Mouse (Mus musculus) limb, embryonic 14.5 days (tissue): Measurements from ENCODE around the gene Pafah2. TPM values are rescaled to one million over a fixed set of nuclear protein-coding genes. Genes with fewer than 3 reads are reported as not detected.
A peak's percentile ranks its signal among the peaks of the same experiment; 100 is the strongest.

Experiments
- ATAC-seq: fragments of 200-750 bp; cut with Nextera tagmentation; 2 replicates; pipeline ENCODE4 v1.8.0; 2017; ENCODE audit warnings: low read depth, moderate number of reproducible peaks, moderate TSS enrichment; ENCODE audit not compliant: low FRiP score
- DNase-seq: peaks from one replicate; pipeline ENCODE4 v3.0.0-alpha.2; 2015; ENCODE audit warnings: low spot score
- H3K27ac ChIP-seq: fragments of 300-500 bp; sonication (generic); replicated peaks from 2 replicates; pipeline ENCODE4 v1.5.1; 2014; ENCODE audit warnings: low read depth, mild to moderate bottlenecking, low read length, moderate library complexity, mixed read lengths
- H3K27me3 ChIP-seq: fragments of 300-500 bp; sonication (generic); 2 replicates; pipeline ENCODE4 v1.6.1; 2014; ENCODE audit warnings: low read length, mixed read lengths; ENCODE audit not compliant: control insufficient read depth, insufficient read depth
- H3K36me3 ChIP-seq: fragments of 300-500 bp; sonication (generic); 2 replicates; pipeline ENCODE4 v1.6.1; 2014; ENCODE audit warnings: mild to moderate bottlenecking, low read length, moderate library complexity, mixed read lengths; ENCODE audit not compliant: control insufficient read depth, insufficient read depth
- H3K4me1 ChIP-seq: fragments of 300-500 bp; sonication (generic); 2 replicates; pipeline ENCODE4 v1.6.1; 2014; ENCODE audit warnings: antibody characterized with exemption, low read length, mixed read lengths; ENCODE audit not compliant: control insufficient read depth, insufficient read depth
- H3K4me2 ChIP-seq: fragments of 300-500 bp; sonication (generic); replicated peaks from 2 replicates; pipeline ENCODE4 v1.6.1; 2014; ENCODE audit warnings: low read depth, mild to moderate bottlenecking, low read length, moderate library complexity; ENCODE audit not compliant: severe bottlenecking
- H3K4me3 ChIP-seq: fragments of 300-500 bp; sonication (generic); replicated peaks from 2 replicates; pipeline ENCODE4 v1.5.1; 2014; ENCODE audit warnings: low read length
- H3K9ac ChIP-seq: fragments of 300-500 bp; sonication (generic); 2 replicates; pipeline ENCODE4 v1.6.1; 2014; ENCODE audit warnings: mild to moderate bottlenecking, low read depth, low read length, moderate library complexity; ENCODE audit not compliant: severe bottlenecking
- H3K9me3 ChIP-seq: fragments of 300-500 bp; sonication (generic); 2 replicates; pipeline ENCODE4 v1.6.1; 2016; ENCODE audit warnings: low read length; ENCODE audit not compliant: control insufficient read depth
- POLR2A ChIP-seq: fragments of 200-500 bp; IDR thresholded peaks from 2 replicates; pipeline ENCODE4 v1.8.0; 2012; ENCODE audit warnings: inconsistent platforms, mild to moderate bottlenecking, moderate library complexity, borderline replicate concordance; ENCODE audit not compliant: insufficient read depth, insufficient read length; ENCODE audit errors: extremely low read depth
- WGBS: fragments of 180-500 bp; shearing (Covaris S2); extraction: QIAGEN DNeasy Blood & Tissue Kit; methylation state at CpG from one replicate; pipeline ENCODE4 v1.1.7; 2014; 5-methylcytosine and 5-hydroxymethylcytosine counted together
- polyA plus RNA-seq, 2 experiments: library from polyadenylated mRNA; depleted of rRNA in 1 of 2; stranded (reverse) in 1 of 2; unstranded in 1 of 2; fragments of >200 nt; fragmentation: Nextera tagmentation in 1 of 2; extraction: Ambion mirVana in 1 of 2; gene quantifications; 2 replicates each; pipeline versions ENCODE4 v1.2.1 to v1.2.3; 2012 to 2014

Pafah2 gene
- polyA plus RNA-seq, 2 experiments: 14.3 to 25.9 TPM

DNA sequence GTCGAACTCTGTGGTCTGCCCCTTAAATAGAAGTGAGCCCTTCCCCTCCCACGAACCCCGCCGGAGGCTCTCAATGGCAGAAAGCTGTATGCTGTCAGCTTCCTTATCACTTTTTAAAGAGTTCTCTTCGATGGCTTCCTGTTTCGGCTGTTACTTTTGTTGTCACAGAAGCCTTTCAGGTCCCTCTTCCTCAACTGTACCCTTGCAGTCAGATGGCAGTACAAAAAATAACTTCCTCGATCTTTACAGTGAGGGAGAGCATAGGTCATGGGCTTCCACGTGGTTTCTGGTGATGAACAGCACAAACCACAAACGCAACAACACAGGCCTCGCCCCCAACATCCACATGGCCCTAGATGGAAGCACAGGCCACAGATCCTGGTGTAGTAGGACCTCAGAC is 64.2 kb downstream of the Pafah2 start:
- H3K27ac ChIP-seq: no peak overlapping the region
- no peaks in the 10 kb centered on the region for H3K27me3 ChIP-seq
- ATAC-seq (no peak), DNase-seq (no peak)
- TF ChIP-seq POLR2A: no peak
- 0 out of 2 replicates have a peak, but pooled peaks cover 2% of the 10 kb centered on the region for H3K4me1 ChIP-seq
- H3K36me3 ChIP-seq: no peaks in the 10 kb centered on the region
- no peak overlapping the region for H3K4me2 ChIP-seq
- no peaks in the 10 kb centered on the region for H3K9me3 ChIP-seq
- 83% methylated on average over 10 of the region's 10 CpGs for WGBS
- no peak overlapping the region for H3K4me3 ChIP-seq
- no peak overlapping the region for H3K9ac ChIP-seq

DNA sequence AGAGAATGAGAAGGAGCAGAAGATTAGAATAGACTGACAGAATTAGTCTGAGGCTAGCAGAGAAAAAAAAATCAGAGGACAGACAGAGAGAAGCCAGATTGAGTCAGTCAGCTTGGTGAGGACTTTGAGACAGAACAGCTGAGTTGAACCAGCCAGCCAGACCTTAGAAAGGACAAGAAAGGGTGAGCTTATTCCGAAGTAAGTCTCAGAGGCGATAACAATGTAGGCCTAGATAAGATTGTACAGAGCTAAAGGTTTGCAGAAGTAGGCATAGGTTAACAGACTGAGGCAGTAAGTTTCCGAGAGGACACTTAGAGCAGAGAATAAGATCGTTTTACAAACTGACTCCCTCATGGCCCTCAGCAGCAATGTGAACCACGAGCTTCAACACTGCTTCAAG is 65.1 kb downstream of the Pafah2 start:
- ATAC-seq (no peak), DNase-seq (no peak)
- TF ChIP-seq POLR2A: no peak
- Histone ChIP-seq H3K4me2 (no peak overlapping the region), H3K4me3 (no peak overlapping the region), H3K27ac (no peak overlapping the region), H3K9me3 (no peaks in the 10 kb centered on the region), H3K27me3 (no peaks in the 10 kb centered on the region), H3K36me3 (no peaks in the 10 kb centered on the region), H3K9ac (no peak overlapping the region), H3K4me1 (no peaks in the 10 kb centered on the region)
- 80% methylated on average over 5 of the region's 5 CpGs for WGBS

DNA sequence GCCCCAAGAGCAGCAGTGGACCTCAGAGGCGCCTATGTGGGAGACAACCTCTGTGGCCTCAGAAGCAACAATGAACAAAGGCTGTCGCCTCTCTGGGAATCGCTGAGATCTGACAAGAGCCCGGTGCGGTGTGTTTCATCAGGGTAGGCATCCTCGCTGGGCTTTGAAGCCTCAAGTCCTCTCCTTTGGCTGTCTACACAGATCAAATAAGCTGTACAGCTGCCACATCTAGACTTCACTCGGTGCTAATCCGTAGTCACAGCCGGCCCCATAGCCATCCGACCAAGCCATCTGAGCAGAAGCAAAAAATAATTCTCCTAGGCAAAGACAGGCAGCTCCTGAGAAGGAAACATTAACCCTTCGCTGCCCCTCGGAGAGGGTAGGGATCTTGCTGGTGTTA is 69.7 kb downstream of the Pafah2 start:
- H3K9ac ChIP-seq: no peak overlapping the region
- ATAC-seq (no peak), DNase-seq (peak; percentile 9)
- no peaks in the 10 kb centered on the region for H3K9me3 ChIP-seq
- no peak overlapping the region for H3K4me2 ChIP-seq
- no peaks in the 10 kb centered on the region for H3K27me3 ChIP-seq
- H3K4me1 ChIP-seq: peaks cover 7% of the 10 kb centered on the region; the same call in 1 of the 2 replicates
- H3K27ac ChIP-seq: no peak overlapping the region
- peaks cover 4% of the 10 kb centered on the region for H3K36me3 ChIP-seq
- H3K4me3 ChIP-seq: no peak overlapping the region
- TF ChIP-seq POLR2A: no peak
- 48% methylated on average over 12 of the region's 12 CpGs for WGBS

DNA sequence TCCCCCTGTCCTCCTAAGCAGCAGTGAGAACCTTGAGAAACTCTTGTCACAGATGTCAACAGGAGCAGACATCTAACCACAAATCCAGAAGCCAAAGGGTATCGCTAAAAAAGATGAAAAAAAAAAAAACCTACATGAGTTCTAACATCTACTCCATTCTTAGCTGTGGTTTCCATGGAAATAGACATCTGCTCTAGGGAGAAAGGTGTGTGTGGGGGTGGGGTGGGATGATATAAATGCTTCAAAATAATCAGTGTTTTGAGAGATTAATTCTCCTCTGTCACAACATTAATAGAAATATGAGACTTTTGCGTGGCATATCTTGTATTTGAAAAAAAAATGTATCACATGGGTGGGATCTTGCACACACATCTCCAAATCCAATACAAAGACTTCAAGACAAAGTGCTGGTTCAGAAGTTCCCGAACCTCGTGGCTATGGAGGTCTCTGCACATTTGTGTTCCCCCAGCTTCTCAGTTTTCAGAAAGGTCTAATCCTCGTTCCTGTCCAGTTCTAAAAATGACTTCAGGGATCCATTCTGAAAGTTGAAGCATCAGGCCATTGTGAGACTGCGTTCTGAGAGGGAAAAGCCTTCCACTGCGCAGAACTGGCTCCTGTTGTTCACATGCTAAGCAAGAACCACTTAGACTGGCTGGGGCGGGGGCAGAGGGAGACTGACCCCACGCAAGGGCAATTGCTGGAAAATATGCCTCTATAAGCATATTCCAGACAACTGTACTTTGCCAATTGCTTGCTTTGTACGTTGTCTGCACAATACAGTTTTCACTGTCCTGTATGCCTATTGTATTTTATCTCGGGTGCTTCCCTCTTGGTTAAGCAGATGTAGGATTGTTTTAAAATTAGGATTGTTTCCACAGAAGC is 70.5 kb downstream of the Pafah2 start:
- Histone ChIP-seq H3K9me3 (no peaks in the 10 kb centered on the region), H3K4me2 (peak overlapping the region; percentile 81; the same call in 1 of the 2 replicates), H3K4me3 (no peak overlapping the region), H3K9ac (no peak overlapping the region), H3K27ac (no peak overlapping the region), H3K27me3 (no peaks in the 10 kb centered on the region), H3K4me1 (peaks cover 7% of the 10 kb centered on the region; the same call in 1 of the 2 replicates), H3K36me3 (peaks cover 12% of the 10 kb centered on the region)
- no peak for TF ChIP-seq POLR2A
- ATAC-seq (no peak), DNase-seq (no peak)
- 69% methylated on average over 11 of the region's 11 CpGs for WGBS

DNA sequence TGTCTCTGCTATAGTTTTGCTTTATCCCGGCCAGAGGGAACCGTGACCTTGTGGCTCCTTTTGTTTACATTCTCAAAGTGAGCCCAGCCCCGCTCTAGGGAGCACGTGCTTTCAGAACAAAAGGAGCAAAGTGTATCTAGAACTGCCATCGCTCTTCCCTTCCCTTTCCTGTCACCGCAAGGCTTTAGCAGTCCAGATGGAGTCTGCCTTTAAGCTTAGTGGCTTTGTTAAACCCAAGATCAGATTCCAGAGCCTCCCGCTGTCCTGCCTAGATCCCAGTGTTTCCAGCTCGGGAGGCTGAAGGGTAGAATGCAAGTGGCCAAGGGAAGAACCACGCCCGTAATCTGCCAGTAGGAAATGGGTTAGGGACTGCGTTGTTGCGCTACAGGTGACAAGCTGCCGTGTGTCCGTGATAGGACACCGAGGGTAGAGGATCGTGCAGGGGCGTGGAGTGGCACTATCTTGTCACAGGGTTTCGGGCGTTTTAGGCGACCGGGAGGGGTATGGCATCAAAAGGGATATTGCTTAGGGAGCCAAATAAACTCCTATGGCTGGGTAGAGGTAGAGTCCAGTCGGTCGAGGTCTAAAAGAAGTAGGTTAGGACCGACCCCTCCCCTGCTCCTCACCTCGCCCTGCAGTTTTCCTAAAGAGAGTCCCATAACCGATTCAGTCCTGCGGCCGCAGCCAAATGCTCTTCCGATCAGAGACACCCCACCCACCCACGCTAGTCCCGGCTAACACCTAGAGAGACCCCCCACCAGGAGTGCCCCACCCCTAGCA is 71.5 kb downstream of the Pafah2 start:
- no peak overlapping the region for H3K27ac ChIP-seq
- H3K9me3 ChIP-seq: no peaks in the 10 kb centered on the region
- ATAC-seq (peak; percentile 21; the same call in 1 of the 2 replicates), DNase-seq (no peak)
- peaks cover 21% of the 10 kb centered on the region for H3K36me3 ChIP-seq
- under 1% methylated on average over 31 of the region's 31 CpGs for WGBS
- no peaks in the 10 kb centered on the region for H3K27me3 ChIP-seq
- peak overlapping the region; percentile 84 for H3K9ac ChIP-seq
- peak overlapping the region; percentile 81 for H3K4me2 ChIP-seq
- peaks cover 7% of the 10 kb centered on the region; the same call in 1 of the 2 replicates for H3K4me1 ChIP-seq
- TF ChIP-seq POLR2A: no peak
- peak overlapping the region; percentile 86 for H3K4me3 ChIP-seq
